Mouse (Mus musculus) left cerebral cortex, postnatal 14 days (tissue): Measurements from ENCODE around the gene Lnx2. TPM values are rescaled to one million over a fixed set of nuclear protein-coding genes. Genes with fewer than 3 reads are reported as not detected.
A peak's percentile ranks its signal among the peaks of the same experiment; 100 is the strongest.

Source experiments
- DNase-seq, 2 experiments: peaks; one replicate each; pipeline ENCODE4 v3.0.0; 2021 to 2022; ENCODE audit warnings: low spot score in 2 of 2, mixed read lengths in 1 of 2
- intact Hi-C: fragments of 180-260 bp; cut with DNase I; formaldehyde crosslinking; loops from one replicate; pipeline ENCODE4 v1.15.1; 2025
- long read RNA-seq, 2 experiments: library from polyadenylated mRNA; stranded (forward); transcript quantifications; one replicate each; pipeline ENCODE4 v2.0.0; 2021
- total RNA-seq, 2 experiments: library from RNA; stranded (reverse); gene quantifications; 2 replicates each; pipeline ENCODE4 v1.2.3; 2021

Gene Lnx2
- 1 to 10 TPM; 5.3 to 7.6 TPM for total RNA-seq
- long read RNA-seq, experiment 1, full-length matches to known transcripts: 6 of 10 reads
- long read RNA-seq, experiment 1, partial matches to known transcripts: 2 of 10 reads
- long read RNA-seq, experiment 1, other reads (novel, unspliced or antisense): 2 of 10 reads
- long read RNA-seq, experiment 2, full-length matches to known transcripts: 9 of 14 reads
- long read RNA-seq, experiment 2, partial matches to known transcripts: 3 of 14 reads
- long read RNA-seq, experiment 2, other reads (novel, unspliced or antisense): 2 of 14 reads

DNA sequence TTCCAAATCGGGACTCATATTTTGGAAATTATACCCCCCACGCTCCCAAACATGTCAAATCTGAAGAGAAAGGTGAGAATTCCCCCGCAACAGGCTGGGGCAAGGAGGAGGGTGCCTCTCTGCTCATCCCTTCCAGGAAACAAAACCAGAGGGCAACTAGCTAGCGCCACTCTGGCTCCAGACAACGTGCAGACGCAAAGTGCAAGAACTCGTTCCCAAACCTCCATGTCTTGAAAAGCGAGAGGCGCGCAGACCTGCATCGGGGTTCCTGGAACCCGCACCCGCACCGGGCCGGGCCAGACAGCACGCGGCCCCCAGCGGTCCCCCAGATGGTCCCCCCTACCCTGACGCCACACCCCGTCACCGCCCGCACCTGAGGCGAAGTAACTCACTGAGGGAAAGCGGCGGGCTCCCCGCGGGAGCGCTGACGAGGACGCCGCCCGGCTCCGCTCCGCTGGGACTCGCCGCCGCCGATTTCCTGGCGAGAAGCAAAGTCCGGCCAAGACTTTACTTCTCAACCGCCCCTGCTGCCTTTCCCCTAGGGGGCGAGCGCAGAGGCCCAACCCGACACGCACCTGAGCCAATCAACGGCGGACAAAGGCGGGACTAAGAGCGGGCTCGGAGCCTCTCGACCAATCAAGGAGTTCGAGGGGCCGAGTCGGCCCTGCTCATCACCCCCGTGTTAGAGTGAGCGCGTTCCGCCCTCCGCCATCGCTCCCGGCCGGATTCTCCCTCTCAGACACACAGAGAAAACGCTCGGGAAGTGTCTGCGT, at the start of gene Lnx2:
TSS of gene Lnx2 (minus strand) at position 561 of the 773 bp plus-strand sequence.
- DNase-seq: peak; percentile 98 to 99

DNA sequence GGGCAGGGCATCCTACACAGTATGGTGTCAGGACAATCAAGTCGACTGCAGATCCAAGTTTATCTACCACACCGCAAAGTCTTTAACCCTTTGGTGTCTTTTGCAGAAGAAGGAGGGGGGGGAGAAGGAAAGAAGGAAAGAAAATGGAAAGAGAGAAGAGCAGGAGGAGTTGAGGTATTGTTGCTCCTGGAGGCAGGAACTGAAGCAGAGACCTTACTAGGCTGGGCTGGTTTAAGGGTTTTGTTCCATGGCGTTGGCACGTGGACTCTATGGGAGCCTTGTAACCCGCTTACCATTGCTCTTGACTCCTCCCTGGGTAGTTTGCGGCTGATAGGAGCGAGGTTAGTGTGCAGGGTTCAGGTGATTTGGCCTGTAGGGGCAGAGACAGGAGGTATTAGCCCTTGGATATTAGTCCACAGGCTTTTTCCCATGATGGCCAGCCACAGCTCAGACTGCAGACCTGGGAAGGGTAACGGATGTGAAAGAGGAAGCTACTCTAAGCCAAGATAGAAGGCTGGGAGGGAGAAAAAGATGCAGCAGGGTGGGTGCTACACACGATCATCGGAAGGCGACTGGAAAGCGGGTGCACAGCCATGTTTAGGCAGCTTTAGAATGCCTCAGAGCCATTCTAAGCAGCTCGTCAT, 49.3 kb upstream of the Lnx2 start:
- no peak for DNase-seq
- intact Hi-C loops: no loop called here

More for the DNA sequence above, at the start of gene Lnx2:
- intact Hi-C loops: loop anchor here (5.0 kb wide), 2 partner anchors 89 to 114 kb away; partner anchors contain the start of gene Mtif3

DNA sequence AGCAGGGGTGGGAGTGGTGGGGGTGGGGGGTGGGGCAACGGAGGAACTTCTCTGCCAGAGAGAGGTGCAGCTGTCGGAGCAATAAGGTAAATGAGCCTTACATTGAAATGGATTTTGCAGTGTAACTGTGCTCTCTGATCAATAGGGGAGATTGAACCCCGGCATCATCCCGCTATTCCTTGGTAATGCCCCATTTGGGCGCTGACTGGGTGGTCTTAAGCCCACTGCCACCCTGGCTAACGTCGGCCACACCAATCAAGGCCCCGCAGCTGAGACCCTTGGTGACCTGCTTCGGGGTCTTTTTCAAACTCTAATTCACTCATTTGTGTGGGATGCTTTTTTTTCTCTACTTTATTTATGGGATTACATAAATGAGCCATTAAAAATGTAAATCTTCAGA, 48.4 kb upstream of the Lnx2 start:
- DNase-seq: no peak
- intact Hi-C loops: no loop called here

DNA sequence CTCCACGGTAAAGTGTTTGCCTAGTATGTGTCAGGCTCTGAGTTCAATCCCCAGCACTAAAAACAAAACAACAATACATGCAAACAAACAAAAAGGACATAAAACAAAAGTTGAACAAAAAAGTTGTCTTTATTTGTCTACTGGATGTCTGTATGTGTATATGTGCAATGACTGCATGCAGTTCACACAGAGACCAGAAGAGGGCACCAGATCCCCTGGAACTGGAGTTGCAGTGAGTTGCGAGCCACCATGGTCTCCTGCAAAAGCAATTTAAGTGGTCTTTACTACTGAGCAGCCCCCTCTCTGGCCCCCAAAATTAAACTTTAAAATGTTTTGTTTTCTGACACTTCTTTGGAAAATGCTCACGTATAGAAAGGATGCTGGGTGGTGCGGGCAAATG, 44.8 kb upstream of the Lnx2 start:
- intact Hi-C loops: no loop called here
- DNase-seq: peak in 1 of 2 experiments; percentile 13

DNA sequence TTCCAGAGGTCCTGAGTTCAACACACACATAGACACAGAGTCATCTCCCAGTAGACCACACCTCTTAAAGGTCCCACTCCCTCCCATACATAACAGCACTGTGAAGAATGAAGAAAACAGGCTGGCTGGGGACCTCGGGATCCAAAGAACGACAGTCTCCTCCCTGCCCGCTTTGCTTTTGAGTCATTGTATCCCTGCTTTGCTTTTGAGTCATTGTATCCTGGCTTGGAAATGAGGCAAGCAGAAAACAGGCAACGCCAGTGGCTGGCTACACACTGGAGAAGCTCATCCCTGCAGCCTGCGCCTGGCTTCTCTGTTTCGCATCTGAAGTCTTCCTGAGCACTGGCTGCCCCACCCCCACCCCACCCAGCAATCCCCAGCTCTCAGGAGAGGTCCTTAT, 40.6 kb upstream of the Lnx2 start:
- DNase-seq: no peak
- intact Hi-C loops: no loop called here

DNA sequence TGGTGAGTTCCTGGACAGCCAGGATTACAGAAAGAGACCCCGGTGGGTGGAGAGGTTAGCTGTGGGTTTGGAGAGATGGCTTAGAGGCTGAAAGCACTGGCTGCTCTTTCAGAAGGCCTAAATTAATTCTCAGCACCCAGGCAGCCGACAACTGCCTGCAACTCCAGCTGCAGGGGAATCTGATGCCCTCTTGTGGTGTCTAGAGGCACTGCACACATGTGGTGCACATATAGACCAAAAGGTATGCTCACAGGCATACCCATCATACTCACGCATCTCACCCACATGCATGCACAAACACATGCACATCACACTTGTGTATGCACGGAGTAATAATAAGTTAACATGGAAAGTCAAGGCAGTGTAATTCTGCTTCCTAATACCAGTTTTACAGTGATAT, 39.2 kb upstream of the Lnx2 start:
- DNase-seq: no peak
- intact Hi-C loops: no loop called here

DNA sequence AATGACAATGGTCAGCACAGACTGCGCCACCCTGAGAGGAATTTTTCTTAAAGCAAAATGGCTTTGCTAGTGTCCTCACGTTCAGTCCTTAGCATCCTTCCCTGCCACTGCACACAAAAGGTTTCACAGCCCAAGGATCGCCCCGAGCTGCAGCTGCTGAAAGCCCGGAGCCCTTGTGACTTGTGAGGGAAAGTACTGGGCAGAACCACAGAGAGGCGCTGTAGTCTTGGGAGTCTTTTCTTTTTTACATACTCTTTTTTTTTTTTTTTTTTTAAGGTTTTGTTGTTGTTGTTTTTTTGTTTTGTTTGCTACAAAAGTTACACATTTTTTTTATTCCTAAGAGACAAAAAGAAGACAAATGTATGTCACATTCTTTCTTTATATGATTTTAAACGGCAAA, 38.4 kb upstream of the Lnx2 start:
- intact Hi-C loops: no loop called here

DNA sequence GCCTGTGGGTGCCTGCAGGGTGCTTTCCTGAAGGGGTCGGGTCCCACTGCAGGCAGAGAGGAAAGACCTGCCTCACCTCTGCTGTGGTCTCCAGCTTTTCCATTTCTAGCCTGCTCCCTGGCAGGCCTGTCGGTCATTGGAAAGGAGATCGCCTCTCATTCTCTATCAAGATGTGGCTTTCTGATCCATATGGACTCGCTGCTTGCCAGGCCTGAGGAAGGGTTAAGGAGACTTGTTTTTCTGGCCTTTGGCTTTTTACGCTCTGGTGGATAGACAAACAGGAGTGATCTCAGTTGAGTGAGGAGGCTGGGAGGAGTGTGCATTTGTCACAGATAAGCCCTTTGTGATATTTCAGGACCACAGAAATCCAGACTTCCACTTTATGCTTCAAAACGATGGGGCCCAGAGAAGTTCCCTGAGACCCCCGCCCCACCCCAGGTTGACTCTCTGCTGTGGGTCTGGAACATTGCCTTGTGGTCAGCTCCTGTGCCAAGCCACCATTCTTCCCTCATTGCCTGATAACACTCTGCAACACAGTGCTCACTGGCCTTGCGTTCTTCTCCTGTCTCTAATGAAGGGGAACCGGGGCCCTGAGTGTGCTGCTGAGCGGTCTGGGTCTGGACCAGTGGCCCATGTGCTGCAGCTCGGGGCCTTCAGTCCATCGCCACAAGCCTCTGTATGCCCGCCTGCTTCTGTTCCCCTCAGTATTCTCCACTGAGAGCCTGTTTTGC, 32.6 kb upstream of the Lnx2 start:
- DNase-seq: no peak
- intact Hi-C loops: no loop called here

More for the DNA sequence above, 38.4 kb upstream of the Lnx2 start:
- peak in 1 of 2 experiments; percentile 20 for DNase-seq

DNA sequence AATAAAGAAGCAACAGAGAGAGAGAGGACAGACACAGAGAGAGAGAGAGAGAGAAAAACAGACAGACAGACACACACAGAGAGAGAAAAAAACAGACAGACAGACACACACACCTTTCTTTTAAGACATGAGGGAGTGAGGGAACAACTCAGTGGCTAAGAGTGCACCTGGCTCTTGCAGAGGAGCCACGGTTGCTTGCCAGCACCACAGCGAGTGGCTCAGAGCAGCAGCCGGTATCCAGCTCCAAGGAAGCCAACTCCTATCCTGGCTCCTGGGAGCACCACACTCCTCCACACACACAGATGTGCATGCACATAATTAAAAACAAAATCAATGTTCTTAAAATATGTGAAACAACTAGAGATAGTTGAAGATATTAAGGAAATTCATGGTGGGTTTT, 30.9 kb upstream of the Lnx2 start:
- no peak for DNase-seq
- intact Hi-C loops: no loop called here

DNA sequence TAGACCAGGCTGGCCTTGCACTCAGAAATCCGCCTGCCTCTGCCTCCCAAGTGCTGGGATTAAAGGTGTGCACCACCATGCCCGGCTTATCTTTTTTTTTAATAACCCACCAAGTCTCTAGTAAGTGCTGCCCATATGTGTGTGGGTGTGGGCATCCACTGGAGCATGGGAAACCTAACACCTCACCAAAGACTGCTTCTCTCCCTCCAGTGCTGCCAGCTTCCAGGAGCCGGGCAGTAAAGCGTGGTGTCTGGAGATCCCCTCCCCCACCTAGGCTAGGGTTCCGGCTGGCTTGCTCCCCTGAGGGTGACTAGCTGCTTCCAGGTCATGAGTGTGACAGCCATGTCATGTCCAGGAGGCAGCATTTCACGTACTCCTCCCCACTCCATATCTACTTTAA, 25.9 kb upstream of the Lnx2 start:
- intact Hi-C loops: no loop called here
- DNase-seq: no peak

DNA sequence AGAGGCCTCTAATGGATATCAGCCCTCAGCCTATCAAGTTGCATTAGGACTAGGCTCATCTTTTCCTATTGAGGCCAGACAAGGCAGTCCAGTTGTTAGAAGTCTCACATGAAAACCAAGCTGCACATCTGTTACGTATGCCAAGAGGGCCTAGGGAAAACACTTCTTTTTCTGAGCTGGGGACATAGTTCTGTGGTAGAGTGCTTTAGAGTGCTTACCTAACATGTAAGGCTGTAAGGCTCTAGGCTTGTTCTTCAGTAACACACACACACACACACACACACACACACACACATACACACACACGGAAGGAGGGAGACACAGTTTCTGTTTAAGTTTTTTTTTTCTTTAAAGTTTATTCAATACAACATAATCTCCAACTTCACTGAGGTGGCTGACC, 23.8 kb upstream of the Lnx2 start:
- intact Hi-C loops: no loop called here
- DNase-seq: no peak

DNA sequence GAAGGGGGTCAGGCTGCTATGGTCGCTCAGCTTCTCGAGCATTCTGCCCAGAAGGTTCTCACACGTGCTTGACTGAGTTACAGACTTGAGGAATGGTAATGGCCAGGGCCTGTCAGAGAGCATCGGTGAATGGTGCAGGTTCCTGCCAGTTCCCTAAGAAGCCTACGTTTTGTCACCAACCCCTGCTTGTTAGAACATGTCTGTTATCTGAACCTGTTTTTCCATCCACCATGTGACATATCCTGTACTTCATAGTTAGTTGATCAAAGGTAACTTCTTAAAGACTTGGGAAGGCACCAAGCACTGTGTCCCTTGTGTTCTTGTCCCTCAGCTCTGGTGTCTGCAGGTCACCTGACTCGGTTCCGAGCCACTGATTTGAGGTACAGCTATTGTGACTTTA, 22.3 kb upstream of the Lnx2 start:
- intact Hi-C loops: no loop called here
- DNase-seq: no peak

DNA sequence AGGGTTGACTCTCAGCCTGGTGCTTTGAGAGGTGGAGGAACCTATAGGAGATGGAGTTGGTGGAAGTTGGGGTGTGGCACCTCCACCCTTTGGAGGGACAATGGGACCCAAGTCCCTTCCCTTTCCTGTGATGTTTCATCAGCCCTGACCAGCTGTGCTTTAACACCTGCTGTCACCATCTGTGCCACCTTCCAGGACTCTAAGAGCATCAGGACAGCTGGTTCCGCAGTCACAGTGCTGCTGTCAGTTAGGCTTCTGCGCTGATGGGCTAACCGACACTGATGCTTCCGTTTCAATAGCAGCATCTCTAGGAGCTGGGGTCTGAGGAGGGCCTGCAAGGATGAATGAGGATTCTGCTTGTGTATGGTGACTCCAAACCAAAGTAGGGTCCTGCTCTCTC, 20.2 kb upstream of the Lnx2 start:
- intact Hi-C loops: no loop called here

DNA sequence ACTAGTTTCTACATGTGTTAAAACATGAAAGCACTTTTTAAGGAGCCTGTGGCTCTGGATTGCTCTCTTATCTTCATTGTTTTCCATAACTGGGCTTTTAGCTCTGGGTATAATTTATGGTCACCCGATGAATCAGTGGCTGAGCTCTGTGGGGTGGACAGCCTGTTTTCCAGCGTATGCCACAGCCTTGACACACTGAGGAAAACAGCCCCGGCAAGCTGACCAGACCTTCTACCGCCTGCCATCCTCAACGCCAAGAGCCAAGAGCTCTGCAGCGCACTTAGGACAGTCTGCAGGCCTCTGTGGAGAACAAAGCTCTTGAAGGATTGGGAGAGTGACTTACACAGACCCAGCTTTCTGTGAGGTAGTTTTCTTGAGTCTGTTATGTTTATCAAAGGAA, 17.9 kb upstream of the Lnx2 start:
- intact Hi-C loops: no loop called here
- DNase-seq: no peak

More for the DNA sequence above, 20.2 kb upstream of the Lnx2 start:
- DNase-seq: no peak

DNA sequence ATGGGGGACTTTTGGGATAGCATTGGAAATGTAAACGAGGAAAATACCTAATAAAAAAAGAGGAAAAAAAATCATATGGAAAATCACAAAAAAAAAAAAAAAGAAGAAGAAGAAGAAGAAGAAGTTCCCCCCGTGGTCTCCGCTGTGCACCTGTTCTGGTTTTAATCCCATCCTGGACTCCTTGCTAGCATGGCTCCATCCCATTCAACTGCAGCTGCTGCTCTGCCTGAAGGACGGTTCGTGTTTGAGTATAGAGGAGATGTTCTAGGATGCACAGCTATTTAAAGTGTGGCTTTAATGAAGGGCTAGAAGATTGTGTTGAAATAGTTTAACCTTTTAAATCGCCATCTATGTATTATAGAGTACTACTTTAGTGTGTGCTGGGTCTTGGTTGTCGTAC, 16.1 kb upstream of the Lnx2 start:
- intact Hi-C loops: no loop called here
- no peak for DNase-seq

DNA sequence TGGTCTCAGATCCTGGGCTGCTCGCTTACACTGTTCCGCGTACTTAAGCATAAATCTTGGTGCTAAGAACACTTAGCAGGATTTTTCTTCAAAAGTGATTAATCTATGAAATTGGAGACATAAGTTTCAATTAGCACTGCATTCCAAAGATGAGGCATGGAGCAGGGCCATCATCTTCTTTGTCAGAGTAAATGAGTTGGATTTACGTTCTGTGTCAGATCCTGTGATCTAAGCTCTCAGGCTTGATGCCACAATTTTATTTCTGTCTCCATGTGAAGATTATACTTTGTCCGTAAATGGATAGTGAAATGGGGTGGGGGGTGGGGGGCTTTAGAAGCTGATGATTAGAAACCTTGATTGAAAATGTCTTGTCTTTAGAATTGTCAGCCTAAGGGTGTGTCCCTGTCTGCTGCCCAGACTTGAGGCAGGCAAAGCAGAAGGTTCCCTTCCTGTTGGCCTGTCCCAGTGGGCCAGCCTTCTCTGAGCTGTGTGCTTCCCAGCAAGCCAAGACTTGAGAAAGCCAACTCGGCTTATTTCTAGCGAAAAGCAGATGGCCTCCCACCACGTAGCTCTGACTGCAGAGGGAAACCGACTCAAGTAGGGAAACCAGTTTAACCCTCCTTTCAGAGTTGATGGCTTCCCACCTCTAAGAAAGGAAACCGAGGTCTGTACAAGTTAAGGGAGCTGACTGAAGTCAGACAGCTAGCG, 14.0 kb upstream of the Lnx2 start:
- intact Hi-C loops: no loop called here
- DNase-seq: peak in 1 of 2 experiments; percentile 22

DNA sequence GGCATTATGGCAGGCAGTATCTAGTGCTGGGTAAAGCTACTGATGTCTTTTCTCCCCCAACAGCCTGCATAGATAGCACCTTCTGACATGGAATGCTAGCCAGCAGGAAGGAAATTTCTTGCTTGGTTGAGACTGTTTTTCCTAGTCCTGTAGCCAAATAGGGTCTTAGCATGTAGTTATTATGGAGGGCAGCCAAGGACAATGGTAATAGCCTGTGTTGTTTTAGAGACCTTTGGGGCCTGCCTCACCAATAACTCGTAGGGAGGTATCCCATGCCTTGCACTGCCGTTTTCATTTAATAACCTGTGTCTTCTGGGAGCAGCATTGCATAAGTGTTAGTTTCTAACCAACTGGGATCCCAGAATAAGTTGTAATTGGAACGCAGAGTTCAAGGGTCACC, 13.4 kb upstream of the Lnx2 start:
- intact Hi-C loops: no loop called here
- no peak for DNase-seq

DNA sequence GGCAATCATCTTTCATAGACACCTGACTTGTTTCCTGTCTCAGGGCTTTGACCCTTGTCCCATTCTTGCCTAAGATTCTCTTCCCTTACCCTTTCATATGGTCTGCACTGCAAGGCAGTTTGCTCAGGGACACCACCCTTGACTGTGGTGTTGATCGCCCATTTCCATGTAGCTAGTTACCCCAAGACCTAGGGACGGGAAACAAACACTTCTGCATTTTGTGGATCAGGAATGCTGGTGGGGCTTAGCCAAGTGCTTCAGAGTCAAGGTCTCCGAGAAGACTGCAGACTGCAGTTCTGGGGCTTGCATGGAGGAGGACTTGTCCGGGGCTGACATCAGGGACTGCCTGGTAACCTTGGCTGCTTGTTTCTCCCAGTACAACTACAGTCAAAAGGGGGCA, 10.4 kb upstream of the Lnx2 start:
- intact Hi-C loops: no loop called here
- no peak for DNase-seq

DNA sequence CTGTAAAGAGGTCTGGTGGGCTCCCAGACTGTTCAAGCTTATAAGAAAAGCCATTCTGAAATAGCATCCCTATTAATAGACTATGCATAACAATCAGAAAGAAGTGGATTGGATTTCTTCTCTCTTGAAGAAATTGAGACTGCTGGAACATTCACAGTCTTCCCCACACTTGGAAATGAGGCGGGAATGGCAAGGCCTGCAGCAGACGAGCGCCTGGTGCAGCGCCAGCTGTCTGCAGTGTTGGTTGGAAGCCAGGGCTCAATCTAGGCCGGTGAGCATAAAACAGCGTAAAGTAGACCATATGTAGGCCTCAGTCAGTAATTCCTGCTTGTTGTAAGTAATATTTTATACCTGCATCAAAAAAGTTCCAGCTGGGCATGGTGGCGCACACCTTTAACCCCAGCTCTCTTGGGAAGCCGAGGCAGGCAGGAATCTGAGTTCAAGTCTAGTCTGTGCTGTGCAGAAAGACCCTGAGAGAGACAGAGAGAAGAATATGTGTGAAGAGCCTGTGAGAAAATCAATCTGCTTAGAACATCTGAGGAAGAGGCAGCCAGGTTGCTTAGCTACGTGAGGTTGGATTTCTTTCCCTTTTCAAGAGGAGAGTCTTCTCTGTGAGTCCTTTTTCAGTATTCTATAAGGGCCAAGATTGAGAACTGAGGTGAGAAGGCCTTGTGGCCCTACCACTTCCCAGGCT, 9.0 kb upstream of the Lnx2 start:
- intact Hi-C loops: no loop called here
- peak; percentile 85 to 92 for DNase-seq
